Mouse (Mus musculus): Measurements from ENCODE around the gene Chl1. TPM values are rescaled to one million over a fixed set of nuclear protein-coding genes. Genes with fewer than 3 reads are reported as not detected.

Gene Chl1
- polyA plus RNA-seq, 1 experiment from 2014 or later: 7.4 TPM

DNA sequence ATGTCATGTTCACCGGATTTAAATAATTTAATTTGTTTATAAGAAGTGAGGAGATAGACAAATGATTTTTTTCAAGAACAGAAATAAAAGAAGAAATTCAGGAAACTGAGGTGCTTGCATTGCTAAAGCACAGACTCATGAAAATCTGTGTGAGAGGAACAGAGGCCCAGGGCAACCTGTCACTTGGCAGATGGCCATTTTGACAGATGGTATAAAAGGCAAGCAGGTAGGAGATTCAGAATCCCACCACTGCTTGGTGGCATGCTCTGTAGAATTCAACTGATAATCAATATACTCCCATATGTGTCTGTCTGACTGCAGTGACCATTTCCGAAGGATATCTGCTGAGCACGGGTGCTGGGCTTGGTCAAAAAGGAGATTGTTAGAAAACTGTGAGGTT lies 162.7 kb downstream of the Chl1 start:
- no peak for ATAC-seq (ENCODE audit: insufficient number of reproducible peaks, low FRiP score, low TSS enrichment, low read depth)
- H3K27me3 ChIP-seq: no peaks in the 10 kb centered on the region
- no peak overlapping the region for H3K4me3 ChIP-seq (replicated peaks)
- no peaks in the 10 kb centered on the region for H3K4me1 ChIP-seq
- H3K9ac ChIP-seq: no peak overlapping the region
- no peaks in the 10 kb centered on the region for H3K36me3 ChIP-seq
- 88% methylated on average over 3 of the region's 3 CpGs for WGBS
- no peak overlapping the region for H3K4me2 ChIP-seq (replicated peaks)
- H3K27ac ChIP-seq (replicated peaks): no peak overlapping the region
- H3K9me3 ChIP-seq (replicated peaks): no peaks in the 10 kb centered on the region

DNA sequence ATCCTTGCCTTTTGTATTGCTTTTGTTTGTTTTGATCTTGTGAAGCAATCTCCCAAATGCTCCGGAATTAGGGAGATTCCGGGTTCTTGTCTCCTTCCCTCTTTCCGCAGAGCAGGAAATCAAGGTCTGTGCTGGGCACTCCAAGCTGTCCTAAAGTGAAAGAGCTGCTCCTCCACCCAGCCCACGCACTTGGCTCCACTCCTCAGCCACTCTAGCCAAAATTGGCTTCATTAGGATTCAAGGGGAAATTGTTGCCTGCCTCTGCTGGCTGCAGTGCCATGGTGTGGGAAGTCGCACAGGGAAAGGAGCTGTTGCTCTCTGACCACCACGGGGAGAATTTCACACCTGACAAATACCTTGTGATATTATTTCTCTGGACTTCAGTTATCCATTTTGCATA lies 163.9 kb downstream of the Chl1 start:
- no peaks in the 10 kb centered on the region for H3K4me1 ChIP-seq
- no peak for ATAC-seq (ENCODE audit: insufficient number of reproducible peaks, low FRiP score, low TSS enrichment, low read depth)
- H3K36me3 ChIP-seq: no peaks in the 10 kb centered on the region
- H3K9ac ChIP-seq: no peak overlapping the region
- 56% methylated on average over 6 of the region's 6 CpGs for WGBS
- no peaks in the 10 kb centered on the region for H3K9me3 ChIP-seq (replicated peaks)
- H3K4me3 ChIP-seq (replicated peaks): no peak overlapping the region
- H3K4me2 ChIP-seq (replicated peaks): no peak overlapping the region
- H3K27me3 ChIP-seq: no peaks in the 10 kb centered on the region
- no peak overlapping the region for H3K27ac ChIP-seq (replicated peaks)

DNA sequence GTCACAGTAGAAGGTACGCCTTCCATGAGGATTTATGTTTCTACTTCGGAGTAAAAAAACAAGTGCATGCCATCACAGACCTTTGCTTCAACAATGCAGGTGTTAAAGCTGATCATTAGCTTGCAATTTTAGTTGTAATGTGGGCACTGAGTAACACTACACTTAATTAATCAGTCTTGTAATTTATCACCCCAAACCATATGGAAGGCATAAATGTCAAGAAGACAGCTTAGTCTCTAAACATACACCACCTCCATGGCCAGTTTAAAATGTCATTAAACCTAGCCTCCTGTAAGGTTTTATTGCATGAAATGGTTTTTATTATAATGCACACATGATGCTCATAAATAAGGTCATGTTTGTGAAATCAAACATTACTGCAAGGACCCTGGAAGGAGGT lies 164.8 kb downstream of the Chl1 start:
- 85% methylated on average over 2 of the region's 2 CpGs for WGBS
- H3K9me3 ChIP-seq (replicated peaks): no peaks in the 10 kb centered on the region
- no peak for ATAC-seq (ENCODE audit: insufficient number of reproducible peaks, low FRiP score, low TSS enrichment, low read depth)
- H3K36me3 ChIP-seq: no peaks in the 10 kb centered on the region
- no peak overlapping the region for H3K27ac ChIP-seq (replicated peaks)
- H3K9ac ChIP-seq: no peak overlapping the region
- H3K4me2 ChIP-seq (replicated peaks): no peak overlapping the region
- no peak overlapping the region for H3K4me3 ChIP-seq (replicated peaks)
- no peaks in the 10 kb centered on the region for H3K27me3 ChIP-seq
- no peaks in the 10 kb centered on the region for H3K4me1 ChIP-seq

- Histone ChIP-seq H3K4me3 (replicated peaks) (no peak overlapping the region), H3K27me3 (no peaks in the 10 kb centered on the region), H3K9me3 (replicated peaks) (no peaks in the 10 kb centered on the region), H3K36me3 (no peaks in the 10 kb centered on the region), H3K4me1 (no peaks in the 10 kb centered on the region), H3K27ac (replicated peaks) (no peak overlapping the region), H3K9ac (no peak overlapping the region), H3K4me2 (replicated peaks) (no peak overlapping the region)
- ATAC-seq (ENCODE audit: insufficient number of reproducible peaks, low FRiP score, low TSS enrichment, low read depth): no peak
- WGBS: 58% methylated on average over 5 of the region's 5 CpGs
Measured at GRCm38 (mm10) chr6:103676664-103677063, 166.3 kb downstream of the Chl1 start.

DNA sequence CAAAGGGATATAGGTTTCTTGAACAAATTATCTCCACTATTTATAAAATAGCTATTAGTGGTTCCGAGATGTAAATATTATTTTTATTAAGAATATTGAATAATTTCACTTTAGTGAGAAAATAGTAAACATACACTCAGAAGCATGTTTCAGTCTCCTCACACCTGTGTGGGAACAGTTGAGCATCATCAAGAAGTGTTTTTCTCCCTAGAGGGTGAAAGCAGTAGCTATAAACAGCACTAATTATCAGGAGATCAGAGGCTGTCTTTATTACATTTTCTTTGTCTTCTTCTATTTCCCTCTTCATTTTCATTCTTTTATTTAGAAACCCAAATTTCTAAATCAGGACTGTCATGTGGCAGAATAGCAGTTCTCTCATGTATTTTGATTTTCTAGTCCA lies 166.7 kb downstream of the Chl1 start:
- H3K4me1 ChIP-seq: no peaks in the 10 kb centered on the region
- ATAC-seq (ENCODE audit: insufficient number of reproducible peaks, low FRiP score, low TSS enrichment, low read depth): no peak
- no peaks in the 10 kb centered on the region for H3K27me3 ChIP-seq
- 76% methylated on average over 1 of the region's 1 CpGs for WGBS
- H3K9ac ChIP-seq: no peak overlapping the region
- no peak overlapping the region for H3K4me2 ChIP-seq (replicated peaks)
- H3K27ac ChIP-seq (replicated peaks): no peak overlapping the region
- no peaks in the 10 kb centered on the region for H3K36me3 ChIP-seq
- H3K4me3 ChIP-seq (replicated peaks): no peak overlapping the region
- H3K9me3 ChIP-seq (replicated peaks): no peaks in the 10 kb centered on the region

- H3K27ac ChIP-seq (replicated peaks): no peak overlapping the region
- no peaks in the 10 kb centered on the region for H3K36me3 ChIP-seq
- no peaks in the 10 kb centered on the region for H3K27me3 ChIP-seq
- H3K4me3 ChIP-seq (replicated peaks): no peak overlapping the region
- H3K9me3 ChIP-seq (replicated peaks): no peaks in the 10 kb centered on the region
- WGBS: 15% methylated on average over 8 of the region's 8 CpGs
- no peak overlapping the region for H3K9ac ChIP-seq
- no peak for ATAC-seq (ENCODE audit: insufficient number of reproducible peaks, low FRiP score, low TSS enrichment, low read depth)
- H3K4me1 ChIP-seq: no peaks in the 10 kb centered on the region
- H3K4me2 ChIP-seq (replicated peaks): no peak overlapping the region
Measured at GRCm38 (mm10) chr6:103682854-103683574, 172.6 kb downstream of the Chl1 start.

GRCm38 (mm10) chr6:103692511-103692910 lies 182.1 kb downstream of the Chl1 start:
- no peaks in the 10 kb centered on the region for H3K9me3 ChIP-seq (replicated peaks)
- no peak overlapping the region for H3K4me3 ChIP-seq (replicated peaks)
- no peak overlapping the region for H3K9ac ChIP-seq
- no peaks in the 10 kb centered on the region for H3K36me3 ChIP-seq
- no peak for ATAC-seq (ENCODE audit: insufficient number of reproducible peaks, low FRiP score, low TSS enrichment, low read depth)
- no peak overlapping the region for H3K4me2 ChIP-seq (replicated peaks)
- WGBS: 61% methylated on average over 3 of the region's 3 CpGs
- H3K27ac ChIP-seq (replicated peaks): no peak overlapping the region
- H3K27me3 ChIP-seq: no peaks in the 10 kb centered on the region
- H3K4me1 ChIP-seq: no peaks in the 10 kb centered on the region

DNA sequence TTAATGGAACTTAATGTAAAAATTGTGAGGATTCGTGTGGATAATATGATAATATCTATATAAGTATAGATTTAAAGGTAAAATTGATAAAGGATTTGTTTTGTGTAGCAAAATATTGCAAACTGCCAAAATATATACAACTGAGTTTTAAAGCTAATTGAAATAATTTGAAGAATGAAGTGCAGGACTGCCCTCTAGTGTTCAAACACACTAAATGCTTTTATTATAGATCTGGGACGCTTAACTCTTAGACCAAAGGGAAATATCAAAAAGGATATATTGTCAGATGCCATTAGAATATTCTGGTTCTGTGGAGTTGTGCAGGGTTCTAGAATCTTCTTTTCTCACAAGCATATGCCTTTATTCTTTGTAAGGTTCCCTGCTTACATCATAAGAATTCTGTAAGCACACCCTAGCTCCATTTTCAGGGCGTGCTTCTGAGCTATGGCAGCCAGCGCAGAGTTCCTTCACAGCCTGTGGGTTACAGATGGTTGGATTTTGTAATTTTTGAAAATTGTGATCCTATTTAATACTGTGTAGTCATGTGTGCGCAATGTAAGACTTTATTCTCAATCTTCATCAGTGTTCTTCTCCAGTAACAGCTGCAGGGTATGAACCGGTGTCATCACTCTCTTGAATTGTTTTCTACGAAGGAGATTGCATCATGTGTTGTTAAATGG lies 187.1 kb downstream of the Chl1 start:
- H3K36me3 ChIP-seq: no peaks in the 10 kb centered on the region
- no peaks in the 10 kb centered on the region for H3K9me3 ChIP-seq (replicated peaks)
- WGBS: 60% methylated on average over 7 of the region's 7 CpGs
- H3K27ac ChIP-seq (replicated peaks): no peak overlapping the region
- H3K4me3 ChIP-seq (replicated peaks): no peak overlapping the region
- H3K4me2 ChIP-seq (replicated peaks): no peak overlapping the region
- H3K4me1 ChIP-seq: no peaks in the 10 kb centered on the region
- H3K9ac ChIP-seq: no peak overlapping the region
- ATAC-seq (ENCODE audit: insufficient number of reproducible peaks, low FRiP score, low TSS enrichment, low read depth): no peak
- no peaks in the 10 kb centered on the region for H3K27me3 ChIP-seq

DNA sequence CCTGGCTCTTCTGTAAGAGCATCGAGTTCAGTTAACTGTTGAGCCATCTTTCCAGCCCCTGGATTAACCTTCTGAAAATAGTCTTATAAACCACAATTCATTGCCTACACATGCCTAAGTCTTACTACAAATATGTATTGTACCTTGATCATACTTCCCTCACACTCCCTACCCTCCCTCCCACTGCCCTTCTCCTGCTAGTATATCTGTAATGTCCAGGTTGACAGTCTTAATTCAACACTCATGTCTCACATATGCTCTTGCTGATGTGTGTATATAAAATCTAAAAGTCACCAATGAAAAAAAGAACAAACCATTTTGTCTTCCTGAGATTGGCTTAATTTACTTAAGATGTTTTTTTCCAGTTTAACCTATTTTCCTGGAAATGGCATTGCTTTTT lies 189.1 kb downstream of the Chl1 start:
- no peak overlapping the region for H3K4me3 ChIP-seq (replicated peaks)
- WGBS: 79% methylated on average over 1 of the region's 1 CpGs
- ATAC-seq (ENCODE audit: insufficient number of reproducible peaks, low FRiP score, low TSS enrichment, low read depth): no peak
- no peak overlapping the region for H3K4me2 ChIP-seq (replicated peaks)
- H3K9ac ChIP-seq: no peak overlapping the region
- no peaks in the 10 kb centered on the region for H3K9me3 ChIP-seq (replicated peaks)
- no peaks in the 10 kb centered on the region for H3K4me1 ChIP-seq
- H3K36me3 ChIP-seq: no peaks in the 10 kb centered on the region
- H3K27ac ChIP-seq (replicated peaks): no peak overlapping the region
- H3K27me3 ChIP-seq: no peaks in the 10 kb centered on the region

DNA sequence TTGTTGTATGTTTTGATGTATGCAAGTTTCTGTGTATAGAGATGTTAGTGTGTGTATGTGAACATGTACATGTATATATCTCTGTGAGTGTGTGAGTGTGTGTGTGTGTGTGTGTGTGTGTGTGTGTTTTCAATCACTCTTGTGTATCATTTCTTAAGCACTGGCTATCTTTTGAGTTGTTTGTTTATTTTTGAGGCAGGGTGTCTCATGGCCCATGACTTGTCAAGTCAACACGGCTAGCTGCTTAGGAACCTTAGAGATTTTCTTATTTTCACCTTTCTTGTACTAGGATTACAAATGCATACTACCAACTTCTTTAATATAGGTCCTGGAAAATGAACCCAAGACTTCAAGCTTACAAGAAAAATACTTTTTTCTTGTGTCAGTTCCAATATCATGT lies 189.5 kb downstream of the Chl1 start:
- H3K27me3 ChIP-seq: no peaks in the 10 kb centered on the region
- no peak overlapping the region for H3K4me2 ChIP-seq (replicated peaks)
- H3K4me3 ChIP-seq (replicated peaks): no peak overlapping the region
- 65% methylated on average over 1 of the region's 1 CpGs for WGBS
- H3K4me1 ChIP-seq: no peaks in the 10 kb centered on the region
- no peak for ATAC-seq (ENCODE audit: insufficient number of reproducible peaks, low FRiP score, low TSS enrichment, low read depth)
- H3K27ac ChIP-seq (replicated peaks): no peak overlapping the region
- H3K9ac ChIP-seq: no peak overlapping the region
- H3K36me3 ChIP-seq: no peaks in the 10 kb centered on the region
- H3K9me3 ChIP-seq (replicated peaks): no peaks in the 10 kb centered on the region

DNA sequence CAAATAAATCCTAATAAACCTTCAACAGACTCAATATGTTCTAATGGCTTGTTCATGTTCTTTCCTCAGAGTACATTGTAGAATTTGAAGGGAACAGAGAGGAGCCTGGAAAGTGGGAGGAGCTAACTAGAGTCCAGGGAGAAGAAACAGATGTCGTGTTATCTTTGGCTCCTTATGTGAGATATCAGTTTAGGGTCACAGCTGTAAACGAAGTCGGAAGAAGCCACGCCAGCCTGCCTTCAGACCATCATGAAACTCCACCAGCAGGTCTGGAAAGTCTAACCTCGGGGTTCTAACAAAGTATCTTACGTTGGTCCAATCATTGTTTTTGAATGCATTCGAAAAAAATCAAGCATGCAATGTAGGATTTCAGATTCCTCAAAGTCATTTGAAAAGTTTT lies 189.9 kb downstream of the Chl1 start:
- Histone ChIP-seq H3K4me3 (replicated peaks) (no peak overlapping the region), H3K9me3 (replicated peaks) (no peaks in the 10 kb centered on the region), H3K4me1 (no peaks in the 10 kb centered on the region), H3K27ac (replicated peaks) (no peak overlapping the region), H3K4me2 (replicated peaks) (no peak overlapping the region), H3K36me3 (no peaks in the 10 kb centered on the region), H3K27me3 (no peaks in the 10 kb centered on the region), H3K9ac (no peak overlapping the region)
- no peak for ATAC-seq (ENCODE audit: insufficient number of reproducible peaks, low FRiP score, low TSS enrichment, low read depth)
- 70% methylated on average over 7 of the region's 7 CpGs for WGBS

DNA sequence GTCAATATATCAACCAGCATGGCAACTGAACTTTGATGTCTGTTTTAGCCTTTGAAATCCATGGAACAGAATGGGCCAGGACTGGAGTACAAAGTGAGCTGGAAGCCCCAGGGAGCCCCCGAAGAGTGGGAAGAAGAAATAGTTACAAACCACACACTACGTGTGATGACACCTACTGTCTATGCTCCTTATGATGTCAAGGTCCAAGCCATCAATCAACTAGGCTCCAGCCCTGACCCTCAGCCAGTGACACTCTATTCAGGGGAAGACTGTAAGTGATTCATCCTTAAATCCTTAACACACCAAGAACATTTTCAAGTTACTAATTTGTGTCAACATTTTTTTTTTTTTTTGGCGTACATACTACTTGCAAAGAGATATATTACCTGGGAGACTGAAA lies 196.0 kb downstream of the Chl1 start:
- H3K4me1 ChIP-seq: no peaks in the 10 kb centered on the region
- WGBS: 83% methylated on average over 3 of the region's 3 CpGs
- ATAC-seq (ENCODE audit: insufficient number of reproducible peaks, low FRiP score, low TSS enrichment, low read depth): no peak

More for the DNA sequence above, 196.0 kb downstream of the Chl1 start:
- no peaks in the 10 kb centered on the region for H3K36me3 ChIP-seq
- H3K27ac ChIP-seq (replicated peaks): no peak overlapping the region
- no peak overlapping the region for H3K9ac ChIP-seq
- H3K9me3 ChIP-seq (replicated peaks): no peaks in the 10 kb centered on the region
- H3K4me3 ChIP-seq (replicated peaks): no peak overlapping the region
- no peak overlapping the region for H3K4me2 ChIP-seq (replicated peaks)
- H3K27me3 ChIP-seq: no peaks in the 10 kb centered on the region

All from embryonic facial prominence, embryonic 15.5 days (tissue).